Mouse (Mus musculus): ENCODE measurements around the gene Smim24.

The Smim24 gene

DNA sequence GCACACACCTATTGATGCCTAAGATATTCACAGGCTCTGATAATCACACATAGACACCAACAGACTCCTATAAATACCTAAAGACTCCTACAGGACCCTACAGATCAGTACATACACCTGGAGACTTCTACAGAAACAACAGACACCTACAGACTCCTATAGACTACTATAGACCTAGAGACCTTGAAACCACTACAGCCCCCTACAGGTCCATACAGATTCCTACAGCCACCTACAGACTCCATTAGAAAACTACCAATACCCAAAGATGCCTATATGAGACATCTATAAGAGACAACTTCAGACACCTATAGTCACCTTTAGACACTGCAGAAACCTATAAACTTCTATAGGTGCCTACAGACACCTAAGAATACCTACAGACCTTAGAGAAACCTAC lies 48.2 kb downstream of the Smim24 start:
- DNase-seq, result no peak

Data from cerebellum, adult 11-12 months (tissue).